Mouse (Mus musculus) splenic B cell, adult 2 months (primary cell): Measurements from ENCODE around the gene Drd2.

Experiments used
- DNase-seq: peaks from one replicate; pipeline ENCODE4 v3.0.0-alpha.2; 2011; ENCODE audit warnings: low read depth, low spot score
- H3K27me3 ChIP-seq: 2 replicates; pipeline ENCODE4 v1.6.1; 2012; ENCODE audit warnings: mild to moderate bottlenecking, low read length, moderate library complexity, mixed read lengths; ENCODE audit not compliant: control insufficient read depth, poor library complexity, insufficient read depth, severe bottlenecking
- H3K36me3 ChIP-seq: 2 replicates; pipeline ENCODE4 v1.6.1; 2012; ENCODE audit warnings: mild to moderate bottlenecking, low read length, moderate library complexity, mixed read lengths; ENCODE audit not compliant: control insufficient read depth, poor library complexity, insufficient read depth, severe bottlenecking

Gene Drd2

DNA sequence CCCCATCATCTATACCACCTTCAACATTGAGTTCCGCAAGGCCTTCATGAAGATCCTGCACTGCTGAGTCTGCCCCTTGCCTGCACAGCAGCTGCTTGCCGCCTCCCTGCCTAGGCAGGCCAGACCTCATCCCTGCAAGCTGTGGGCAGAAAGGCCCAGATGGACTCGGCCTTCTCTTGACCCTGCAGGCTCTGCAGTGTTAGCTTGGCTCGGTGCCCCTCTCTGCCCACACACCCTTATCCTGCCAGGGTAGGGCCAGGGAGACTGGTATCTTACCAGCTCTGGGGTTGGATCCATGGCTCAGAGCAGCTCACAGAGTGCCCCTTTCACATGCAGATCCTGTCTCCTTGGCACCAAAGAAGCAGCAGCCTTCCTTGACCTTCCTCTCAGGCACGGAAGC, 66.6 kb downstream of the Drd2 start:
- no peaks in the 10 kb centered on the region for H3K36me3 ChIP-seq
- H3K27me3 ChIP-seq: no peaks in the 10 kb centered on the region
- DNase-seq: no peak

- no peaks in the 10 kb centered on the region for H3K27me3 ChIP-seq
- DNase-seq: no peak
Measured at GRCm38 (mm10) chr9:49410621-49411020, 70.2 kb downstream of the Drd2 start.

GRCm38 (mm10) chr9:49423866-49424265, 83.4 kb downstream of the Drd2 start:
- H3K36me3 ChIP-seq: no peaks in the 10 kb centered on the region
- no peaks in the 10 kb centered on the region for H3K27me3 ChIP-seq
- no peak for DNase-seq

More at GRCm38 (mm10) chr9:49410621-49411020, 70.2 kb downstream of the Drd2 start:
- no peaks in the 10 kb centered on the region for H3K36me3 ChIP-seq

- Histone ChIP-seq H3K36me3 (no peaks in the 10 kb centered on the region), H3K27me3 (no peaks in the 10 kb centered on the region)
- DNase-seq: no peak
Measured at GRCm38 (mm10) chr9:49425585-49425984, 85.2 kb downstream of the Drd2 start.

DNA sequence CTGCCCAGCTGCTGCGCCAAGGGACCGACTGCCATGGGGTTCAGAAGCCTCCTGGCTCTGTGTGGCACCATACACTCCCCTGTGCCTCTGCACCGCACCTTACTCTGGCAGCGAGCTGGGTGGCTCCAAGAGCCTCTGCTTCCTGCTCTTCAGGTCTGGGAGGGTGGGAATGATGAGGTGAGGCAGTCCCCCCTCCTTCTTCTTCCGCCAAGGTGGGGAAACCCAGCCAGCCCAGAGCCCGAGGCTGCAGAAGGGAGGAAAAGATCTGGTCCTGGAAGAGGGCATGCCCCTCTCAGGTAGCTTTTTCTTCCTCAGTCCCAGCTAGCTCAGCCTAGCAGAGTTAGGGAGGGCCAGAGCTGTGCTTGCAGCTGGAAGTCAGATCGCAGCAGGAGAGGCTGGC, 86.5 kb downstream of the Drd2 start, which contains the start of gene Ankk1:
Gene Ankk1, minus strand, starts transcription at position 101 of the 400 bp plus-strand sequence.
- Histone ChIP-seq H3K27me3 (no peaks in the 10 kb centered on the region), H3K36me3 (no peaks in the 10 kb centered on the region)
- DNase-seq: no peak

DNA sequence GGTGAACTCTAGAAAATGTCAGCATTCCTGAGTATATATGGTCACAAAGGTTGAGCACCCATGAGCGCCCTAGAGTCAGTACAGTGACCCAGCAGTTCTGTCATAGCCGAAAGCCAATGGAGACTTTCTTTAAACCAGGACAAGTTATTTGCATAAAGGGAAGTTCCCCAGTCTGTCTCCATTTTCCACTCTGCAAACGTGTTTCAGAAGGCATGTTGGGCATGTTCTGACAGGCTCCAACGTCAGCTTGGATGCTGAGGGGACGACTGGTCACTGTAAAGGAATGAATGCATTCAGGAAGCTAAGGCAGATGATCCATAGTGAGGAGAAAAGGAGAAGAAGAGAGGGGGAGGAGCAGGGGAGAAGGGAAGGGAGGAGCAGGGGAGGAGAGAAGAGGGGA, 87.1 kb downstream of the Drd2 start:
- DNase-seq: no peak
- Histone ChIP-seq H3K36me3 (no peaks in the 10 kb centered on the region), H3K27me3 (no peaks in the 10 kb centered on the region)

GRCm38 (mm10) chr9:49442621-49443020, 102.2 kb downstream of the Drd2 start:
- Histone ChIP-seq H3K36me3 (no peaks in the 10 kb centered on the region), H3K27me3 (no peaks in the 10 kb centered on the region; the same call in 1 of the 2 replicates)
- DNase-seq: no peak

DNA sequence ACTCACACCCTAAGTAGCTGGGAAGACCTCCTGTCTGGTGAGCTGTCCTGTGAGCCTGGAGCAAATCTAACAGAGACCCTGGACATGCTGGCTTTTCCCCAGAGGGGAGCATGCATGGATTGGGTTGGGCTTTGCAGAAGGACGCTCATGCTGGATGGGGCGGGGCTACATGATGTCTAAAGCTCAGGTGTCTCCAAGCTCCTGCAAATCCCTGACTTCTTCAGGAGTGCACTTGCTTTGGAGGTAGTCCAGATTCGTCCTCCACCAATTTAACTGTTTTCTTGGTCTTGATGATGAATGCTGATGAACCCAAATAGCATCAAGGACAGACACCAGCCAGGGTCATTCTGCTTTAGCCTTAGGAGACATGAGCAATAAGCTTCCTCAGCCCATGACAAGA, 110.1 kb downstream of the Drd2 start:
- no peak for DNase-seq
- H3K27me3 ChIP-seq: no peaks in the 10 kb centered on the region

DNA sequence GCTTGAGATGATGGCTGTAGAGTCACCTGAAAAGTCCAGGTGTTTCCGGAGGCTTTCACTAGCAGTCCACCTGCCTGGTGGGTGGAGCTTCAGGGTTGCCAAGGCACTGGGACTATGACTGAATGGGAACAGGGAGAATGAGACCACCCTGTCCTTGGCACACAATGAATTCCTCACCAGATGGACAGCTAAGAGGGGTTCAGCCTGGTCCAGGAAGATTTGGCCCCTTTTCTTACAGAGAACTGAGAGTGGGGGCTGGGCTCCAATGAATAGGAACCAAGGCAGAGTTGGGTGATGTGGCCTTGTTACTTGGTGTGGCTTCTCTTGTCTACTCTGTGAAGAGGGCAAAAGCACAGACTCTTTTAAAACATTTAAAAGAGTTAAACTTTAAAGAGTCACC, 112.0 kb downstream of the Drd2 start:
- no peaks in the 10 kb centered on the region for H3K27me3 ChIP-seq
- DNase-seq: no peak
- no peaks in the 10 kb centered on the region for H3K36me3 ChIP-seq

More for the DNA sequence above, 110.1 kb downstream of the Drd2 start:
- no peaks in the 10 kb centered on the region for H3K36me3 ChIP-seq

DNA sequence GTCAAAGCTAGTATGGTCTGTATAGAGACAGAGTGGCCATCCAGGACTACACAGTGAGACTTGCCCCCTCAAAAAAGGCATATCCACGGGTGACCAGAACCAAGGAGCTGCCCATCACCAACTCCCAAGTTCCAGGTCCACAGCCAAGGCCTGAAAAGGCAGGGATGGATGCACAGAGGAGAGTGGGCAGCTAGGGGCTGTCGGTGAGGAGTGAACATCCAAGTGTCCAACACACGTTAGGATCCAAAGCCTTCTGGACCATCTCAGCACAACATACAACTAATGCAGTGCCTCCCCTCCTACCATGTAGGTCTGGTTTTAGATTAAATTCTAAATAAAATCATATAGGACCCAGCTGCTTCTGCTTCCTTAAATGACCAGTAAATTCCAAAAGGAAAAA, 115.7 kb downstream of the Drd2 start:
- no peak for DNase-seq
- no peaks in the 10 kb centered on the region for H3K36me3 ChIP-seq
- H3K27me3 ChIP-seq: no peaks in the 10 kb centered on the region
